Mouse (Mus musculus) adrenal gland, postnatal 0 days (tissue): ENCODE data around the gene Cpsf3. TPM values are rescaled to one million over a fixed set of nuclear protein-coding genes. Genes with fewer than 3 reads are reported as not detected.

Experiments used
- polyA plus RNA-seq: library from polyadenylated mRNA; unstranded; fragments of >200 nt; fragmentation: Nextera tagmentation; extraction: Ambion mirVana; gene quantifications from 2 replicates; pipeline ENCODE4 v1.2.1, GENCODE M21; 2015

Gene Cpsf3
- polyA plus RNA-seq, result 50.5 and 71.9 TPM in 2 replicates

GRCm38 (mm10) chr12:21284761-21285441 is at the start of gene Cpsf3:
Gene Cpsf3, plus strand, starts transcription at chr12:21285391.

GRCm38 (mm10) chr12:21286243-21286622 is 1.0 kb downstream of the Cpsf3 start, which contains the start of gene Itgb1bp1:
Gene Itgb1bp1, minus strand, starts transcription at chr12:21286284.

GRCm38 (mm10) chr12:21315923-21316868 is 31.0 kb downstream of the Cpsf3 start, which contains the start of gene Iah1:
Gene Iah1, plus strand, starts transcription at chr12:21316389.

Other genes starting within 250 kb of the Cpsf3 start
- gene Itgb1bp1, start 893 bp downstream of the Cpsf3 start, polyA plus RNA-seq, result 83.5 and 85.5 TPM in 2 replicates
- 81.2 and 98.0 TPM in 2 replicates for gene Iah1, start 31.0 kb downstream of the Cpsf3 start, polyA plus RNA-seq
- gene Adam17, start 88.2 kb downstream of the Cpsf3 start, polyA plus RNA-seq, result 23.9 and 32.5 TPM in 2 replicates
- gene Ywhaq, start 132.2 kb downstream of the Cpsf3 start, polyA plus RNA-seq, result 400 and 427 TPM in 2 replicates